Mouse (Mus musculus) brain, adult 2 months (tissue): ENCODE measurements at regions not wholly inside any gene's neighbourhood (a gene's known extent, or its start where the extent isn't known, plus 50 kb on each side); places are given as distances from the start of the nearest gene placed in this dataset.
A peak's percentile ranks its signal among the peaks of the same experiment; 100 is the strongest.

Experiments used
- DNase-seq: peaks from one replicate; pipeline ENCODE4 v3.0.0; 2011; ENCODE audit warnings: low read depth, low spot score

GRCm38 (mm10) chr9:98690839-98691516, 89.5 kb upstream of the Mrps22 start:
- DNase-seq = peak; percentile 82

GRCm38 (mm10) chr9:98685548-98685947, 84.1 kb upstream of the Mrps22 start:
- no peak for DNase-seq

- no peak for DNase-seq
These were observed 82.9 kb upstream of the Mrps22 start for GRCm38 (mm10) chr9:98684336-98684735.

GRCm38 (mm10) chr9:98675612-98676011, 74.2 kb upstream of the Mrps22 start:
- DNase-seq = no peak

- no peak for DNase-seq
These were observed 72.1 kb upstream of the Mrps22 start for GRCm38 (mm10) chr9:98673461-98674114.

GRCm38 (mm10) chr9:98672361-98672760, 70.9 kb upstream of the Mrps22 start:
- DNase-seq = no peak

GRCm38 (mm10) chr9:98668423-98669330, 67.2 kb upstream of the Mrps22 start:
- no peak for DNase-seq

- no peak for DNase-seq
These were observed 65.6 kb upstream of the Mrps22 start for GRCm38 (mm10) chr9:98667072-98667471.

- no peak for DNase-seq
These were observed 61.6 kb upstream of the Mrps22 start for GRCm38 (mm10) chr9:98663011-98663410.

- no peak for DNase-seq
These were observed 50.2 kb upstream of the Mrps22 start for GRCm38 (mm10) chr9:98651681-98652080.
